Mouse (Mus musculus) left cerebral cortex, adult 18-20 months (tissue): ENCODE results near the gene Myo1h. TPM values are rescaled to one million over a fixed set of nuclear protein-coding genes. Genes with fewer than 3 reads are reported as not detected.

ENCODE experiments used
- DNase-seq, 2 experiments: peaks; one replicate each; pipeline ENCODE4 v3.0.0; 2021 to 2022; ENCODE audit warnings: low spot score in 2 of 2, mixed read lengths in 1 of 2
- total RNA-seq, 2 experiments: library from RNA; stranded (reverse); gene quantifications; 2 replicates each; pipeline ENCODE4 v1.2.3; 2021

Gene Myo1h
- total RNA-seq, 2 experiments from 2014 or later: 2.5 to 3.3 TPM

GRCm38 (mm10) chr5:114290004-114290403 is 1.0 kb downstream of the Myo1h start:
- no peak for DNase-seq

GRCm38 (mm10) chr5:114296693-114297631 is 8.0 kb downstream of the Myo1h start:
- no peak for DNase-seq

GRCm38 (mm10) chr5:114298212-114298894 is 9.4 kb downstream of the Myo1h start:
- DNase-seq: no peak

GRCm38 (mm10) chr5:114299156-114299855 is 10.3 kb downstream of the Myo1h start:
- DNase-seq: no peak

- no peak for DNase-seq
Observed at GRCm38 (mm10) chr5:114299883-114300610, 11.1 kb downstream of the Myo1h start.

- DNase-seq: no peak
Observed at GRCm38 (mm10) chr5:114303166-114303565, 14.2 kb downstream of the Myo1h start.

- DNase-seq: no peak
Observed at GRCm38 (mm10) chr5:114306496-114306895, 17.5 kb downstream of the Myo1h start.

- no peak for DNase-seq
Observed at GRCm38 (mm10) chr5:114308765-114309679, 20.1 kb downstream of the Myo1h start.

- no peak for DNase-seq
Observed at GRCm38 (mm10) chr5:114309680-114310036, 20.7 kb downstream of the Myo1h start.

- no peak for DNase-seq
Observed at GRCm38 (mm10) chr5:114323105-114323790, 34.3 kb downstream of the Myo1h start.

- peak; percentile 25 to 41 for DNase-seq
Observed at GRCm38 (mm10) chr5:114323791-114324507, 35.0 kb downstream of the Myo1h start.

- no peak for DNase-seq
Observed at GRCm38 (mm10) chr5:114342996-114343395, 54.0 kb downstream of the Myo1h start.

GRCm38 (mm10) chr5:114343612-114344011 is 54.6 kb downstream of the Myo1h start:
- DNase-seq: no peak

GRCm38 (mm10) chr5:114345538-114345937 is 56.6 kb downstream of the Myo1h start:
- no peak for DNase-seq

- DNase-seq: no peak
Observed at GRCm38 (mm10) chr5:114347005-114347404, 58.0 kb downstream of the Myo1h start.

GRCm38 (mm10) chr5:114351490-114351889 is 62.5 kb downstream of the Myo1h start:
- DNase-seq: no peak

- DNase-seq: peak; percentile 58 to 74
Observed at GRCm38 (mm10) chr5:114356250-114356935, 67.4 kb downstream of the Myo1h start.
